Mouse (Mus musculus) gastrocnemius, postnatal 14 days (tissue): Measurements from ENCODE around the gene Gatb. TPM values are rescaled to one million over a fixed set of nuclear protein-coding genes. Genes with fewer than 3 reads are reported as not detected.
A peak's percentile ranks its signal among the peaks of the same experiment; 100 is the strongest.

Source experiments
- DNase-seq: peaks from one replicate; pipeline ENCODE4 v3.0.0; 2021; ENCODE audit warnings: mixed read lengths
- intact Hi-C: fragments of 180-260 bp; cut with DNase I; formaldehyde crosslinking; loops from one replicate; pipeline ENCODE4 v1.15.1; 2025; ENCODE audit warnings: low total_unique reads
- total RNA-seq, 2 experiments: library from RNA; stranded (reverse); gene quantifications; 2 replicates each; pipeline ENCODE4 v1.2.3; 2021

Gene Gatb
- total RNA-seq, 2 experiments from 2014 or later: 17.7 to 19.2 TPM

- intact Hi-C loops: no loop called here
- DNase-seq: no peak
These were observed 16.3 kb downstream of the Gatb start for GRCm38 (mm10) chr3:85590090-85590754.

- intact Hi-C loops: no loop called here
These were observed 18.1 kb downstream of the Gatb start for GRCm38 (mm10) chr3:85592067-85592466.

GRCm38 (mm10) chr3:85592640-85593252, 18.8 kb downstream of the Gatb start:
- intact Hi-C loops: no loop called here
- DNase-seq: no peak

More at GRCm38 (mm10) chr3:85592067-85592466, 18.1 kb downstream of the Gatb start:
- no peak for DNase-seq

GRCm38 (mm10) chr3:85594452-85594851, 20.5 kb downstream of the Gatb start:
- no peak for DNase-seq
- intact Hi-C loops: no loop called here

- intact Hi-C loops: no loop called here
- no peak for DNase-seq
These were observed 25.6 kb downstream of the Gatb start for GRCm38 (mm10) chr3:85599526-85599925.

- no peak for DNase-seq
- intact Hi-C loops: no loop called here
These were observed 28.0 kb downstream of the Gatb start for GRCm38 (mm10) chr3:85601841-85602305.

- no peak for DNase-seq
- intact Hi-C loops: no loop called here
These were observed 29.9 kb downstream of the Gatb start for GRCm38 (mm10) chr3:85603811-85604210.

GRCm38 (mm10) chr3:85606912-85607311, 33.0 kb downstream of the Gatb start:
- intact Hi-C loops: no loop called here
- DNase-seq: no peak

- intact Hi-C loops: no loop called here
These were observed 33.8 kb downstream of the Gatb start for GRCm38 (mm10) chr3:85607753-85608152.

GRCm38 (mm10) chr3:85616389-85616788, 42.5 kb downstream of the Gatb start:
- no peak for DNase-seq
- intact Hi-C loops: no loop called here

More at GRCm38 (mm10) chr3:85607753-85608152, 33.8 kb downstream of the Gatb start:
- DNase-seq: no peak

- DNase-seq: peak; percentile 4
- intact Hi-C loops: no loop called here
These were observed 45.0 kb downstream of the Gatb start for GRCm38 (mm10) chr3:85618885-85619284.

- no peak for DNase-seq
- intact Hi-C loops: no loop called here
These were observed 45.4 kb downstream of the Gatb start for GRCm38 (mm10) chr3:85619345-85619744.

GRCm38 (mm10) chr3:85619751-85620150, 45.8 kb downstream of the Gatb start:
- intact Hi-C loops: no loop called here
- DNase-seq: no peak

- no peak for DNase-seq
- intact Hi-C loops: no loop called here
These were observed 56.1 kb downstream of the Gatb start for GRCm38 (mm10) chr3:85629895-85630510.

- intact Hi-C loops: no loop called here
- DNase-seq: no peak
These were observed 59.8 kb downstream of the Gatb start for GRCm38 (mm10) chr3:85633733-85634132.

GRCm38 (mm10) chr3:85634389-85635125, 60.6 kb downstream of the Gatb start:
- intact Hi-C loops: no loop called here
- DNase-seq: no peak

- DNase-seq: no peak
- intact Hi-C loops: no loop called here
These were observed 61.2 kb downstream of the Gatb start for GRCm38 (mm10) chr3:85635126-85635419.

GRCm38 (mm10) chr3:85635591-85635990, 61.7 kb downstream of the Gatb start:
- intact Hi-C loops: no loop called here

GRCm38 (mm10) chr3:85636716-85637447, 63.0 kb downstream of the Gatb start:
- no peak for DNase-seq
- intact Hi-C loops: no loop called here

More at GRCm38 (mm10) chr3:85635591-85635990, 61.7 kb downstream of the Gatb start:
- DNase-seq: no peak

GRCm38 (mm10) chr3:85641751-85642150, 67.8 kb downstream of the Gatb start:
- intact Hi-C loops: no loop called here
- DNase-seq: no peak
